Mouse (Mus musculus): ENCODE measurements around the gene Trim2.

GRCm38 (mm10) chr3:84324967-84325441, 18.3 kb upstream of the Trim2 start:
- TF ChIP-seq CTCF (IDR thresholded peaks at IDR 0.05; ENCODE audit: borderline replicate concordance, extremely low read depth, insufficient read depth, insufficient read length): no peak
- no peak for TF ChIP-seq POLR2A (IDR thresholded peaks at IDR 0.05; ENCODE audit: borderline replicate concordance, extremely low read depth, insufficient read depth, insufficient read length, poor library complexity, severe bottlenecking)
